21 mouse cellular contexts compared by ENCODE assay signal in genomic region chr11:38092202-38092601, GRCm38 (mm10).
DNase-seq lines count a peak whose midpoint lies in the region; TF ChIP-seq lines count a peak whose summit lies in the region.
"Had no signal": no experiment of that assay in that cellular context is flagged by ENCODE, and none has a peak within 500 bp of the region (broad histone marks: within the 10 kb centered on the region; RNA-seq: fewer than 3 reads in every experiment).

No protein-coding gene starts in this region.

- DNase-seq in layer of hippocampus, adult 2 months (ENCODE audit: low spot score in 2 of 2) = no peak
- DNase-seq in layer of hippocampus, adult 18-20 months (ENCODE audit: low spot score in 2 of 2) = no peak
- DNase-seq in Muller cell, postnatal 12 days (ENCODE audit: inconsistent ontology term) = peak; percentile 72
- peak; percentile 70 for DNase-seq in brain, adult 2 months (ENCODE audit: low read depth, low spot score)
- peak; percentile 79 for DNase-seq in retina, postnatal 1 day
- no peak for DNase-seq in adrenal gland, postnatal 25 days
- DNase-seq in layer of hippocampus, adult 8-10 months (ENCODE audit: low spot score in 2 of 2) = no peak
- no peak for DNase-seq in testis, postnatal 14 days (ENCODE audit: low spot score)
- DNase-seq: adrenal gland, adult 8-10 months; adrenal gland, postnatal 14 days; cerebellum, adult 11-12 months; cerebellum, adult 2 months; cerebellum, adult 9-10 months; cerebellum, postnatal 10 days; cerebellum, postnatal 25 days; embryo, embryonic 11 days had no signal

- peak overlapping the region; percentile 37; the same call in 1 of the 2 replicates for H3K27ac ChIP-seq in layer of hippocampus, adult 2 months
- H3K27ac ChIP-seq: embryonic facial prominence, embryonic 13.5 days; embryonic facial prominence, embryonic 15.5 days; forebrain, embryonic 10.5 days; forebrain, embryonic 12.5 days had no signal

- no peak for TF ChIP-seq CTCF in layer of hippocampus, adult 2 months (conservative IDR thresholded peaks at IDR 0.05)

- no peak overlapping the region for H3K4me3 ChIP-seq in layer of hippocampus, adult 2 months
- H3K4me3 ChIP-seq: embryonic facial prominence, embryonic 13.5 days; embryonic facial prominence, embryonic 15.5 days; erythroblast, embryonic 14.5 days; forebrain, embryonic 10.5 days; forebrain, embryonic 12.5 days had no signal

Comparison
In these comparisons a context has a peak if more than half of its experiments do, and no peak if none do; other contexts are left out.
1. DNase-seq: peak in Muller cell, postnatal 12 days (single experiment), brain, adult 2 months (single experiment) and retina, postnatal 1 day (single experiment); none in layer of hippocampus, adult 2 months (0 of 2), layer of hippocampus, adult 18-20 months (0 of 2), adrenal gland, postnatal 25 days (single experiment), layer of hippocampus, adult 8-10 months (0 of 2) and testis, postnatal 14 days (single experiment).